Mouse (Mus musculus): ENCODE measurements around the gene Mipol1.
A peak's percentile ranks its signal among the peaks of the same experiment; 100 is the strongest.

Gene Mipol1

DNA sequence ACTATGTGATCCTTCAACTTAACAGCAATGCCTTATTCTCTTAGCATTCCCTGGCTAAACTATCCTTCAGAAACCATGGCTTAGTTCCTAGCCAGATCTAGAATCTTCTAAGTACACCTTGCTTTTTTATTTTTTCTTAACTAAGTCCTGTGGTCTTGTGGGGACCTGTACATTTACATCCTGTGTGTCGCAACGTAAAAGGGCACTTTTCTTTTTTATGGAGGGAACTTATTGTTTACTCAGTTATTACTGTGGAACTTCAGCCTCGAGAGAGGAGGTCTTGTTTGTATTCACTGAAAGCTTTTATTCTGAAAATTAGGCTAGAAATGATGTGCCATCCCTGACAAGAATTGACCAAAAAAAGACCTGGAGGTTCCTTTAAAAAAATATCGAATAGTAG, 298.1 kb downstream of the Mipol1 start:
- no peak for DNase-seq (ENCODE audit: low spot score)

DNA sequence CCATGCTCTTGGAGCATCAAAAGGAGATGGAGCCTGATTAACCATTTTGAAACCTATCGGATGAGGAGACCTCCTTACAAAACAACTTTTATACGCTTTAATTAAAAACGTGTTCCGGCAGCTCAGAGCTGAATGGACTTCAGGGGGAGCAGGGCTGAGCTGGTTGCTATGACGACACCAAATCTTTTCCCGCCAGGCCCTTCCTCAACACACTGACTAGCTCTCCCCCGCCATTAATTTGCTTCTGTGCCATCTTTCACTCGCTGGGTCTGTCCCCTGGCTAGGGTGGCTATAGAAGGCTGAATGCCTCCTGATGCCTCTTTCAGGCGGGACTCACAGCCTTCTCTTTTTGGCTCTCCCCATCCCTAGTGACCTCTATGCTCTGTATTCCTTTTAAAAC, 300.2 kb downstream of the Mipol1 start:
- no peak for DNase-seq (ENCODE audit: low spot score)

DNA sequence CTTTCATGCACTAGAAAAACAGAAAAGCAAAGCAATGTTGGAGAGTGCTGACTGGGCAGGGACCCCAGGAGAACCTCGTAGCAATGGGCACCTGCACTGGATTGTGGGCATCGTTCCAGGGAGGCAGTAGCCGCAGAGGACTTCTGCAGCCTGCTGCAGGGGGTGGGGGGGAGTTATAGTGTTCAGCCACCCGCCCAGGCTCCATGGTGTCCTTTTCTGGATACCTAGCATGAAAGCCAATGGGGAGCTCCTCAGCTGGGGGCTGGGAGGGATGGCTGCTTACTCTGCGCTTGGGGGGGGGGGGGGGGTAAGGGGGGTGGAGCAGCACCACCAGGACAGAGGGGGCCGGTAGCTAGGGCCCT, 304.3 kb downstream of the Mipol1 start:
- DNase-seq (ENCODE audit: low spot score) = no peak

DNA sequence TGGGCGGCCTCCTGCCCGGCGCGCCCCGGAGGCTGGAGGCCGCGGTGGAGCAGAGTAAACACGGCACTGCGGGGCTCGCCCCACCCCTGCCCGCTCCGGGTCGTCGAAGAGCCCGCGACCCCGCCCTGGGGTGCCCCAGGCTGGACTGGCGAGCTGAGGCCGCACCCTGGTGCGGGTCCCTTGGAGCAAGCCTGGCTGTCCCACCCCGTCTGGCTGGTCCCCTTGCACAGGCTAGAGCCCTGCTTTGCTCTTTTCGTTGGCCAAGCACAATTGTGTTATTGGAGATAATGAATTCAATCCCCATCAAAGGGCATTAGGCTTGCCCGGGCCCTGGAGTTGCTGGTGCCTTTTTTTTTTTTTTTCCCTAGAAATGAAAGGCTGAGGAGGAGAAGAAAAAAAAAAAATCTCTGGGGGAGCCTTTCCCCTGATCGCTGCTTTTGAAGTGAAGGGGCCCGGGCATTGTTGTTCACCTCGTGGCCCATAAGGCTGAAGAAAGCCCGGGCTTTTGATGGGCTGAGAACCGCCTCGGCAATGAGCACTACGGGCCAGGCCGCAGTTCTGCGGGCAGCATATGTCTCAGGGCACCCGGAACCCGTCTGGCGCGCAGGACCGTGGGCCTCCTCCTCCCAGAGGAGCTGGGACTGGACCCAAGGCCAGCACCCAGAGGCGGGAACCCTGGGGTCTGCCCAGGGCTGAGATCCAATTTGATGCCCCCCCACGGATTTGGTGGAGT, 304.8 kb downstream of the Mipol1 start:
- DNase-seq (ENCODE audit: low spot score) = no peak

- peak; percentile 38 for DNase-seq (ENCODE audit: low spot score)
Observed at GRCm38 (mm10) chr12:57536056-57536908, 306.1 kb downstream of the Mipol1 start.

DNA sequence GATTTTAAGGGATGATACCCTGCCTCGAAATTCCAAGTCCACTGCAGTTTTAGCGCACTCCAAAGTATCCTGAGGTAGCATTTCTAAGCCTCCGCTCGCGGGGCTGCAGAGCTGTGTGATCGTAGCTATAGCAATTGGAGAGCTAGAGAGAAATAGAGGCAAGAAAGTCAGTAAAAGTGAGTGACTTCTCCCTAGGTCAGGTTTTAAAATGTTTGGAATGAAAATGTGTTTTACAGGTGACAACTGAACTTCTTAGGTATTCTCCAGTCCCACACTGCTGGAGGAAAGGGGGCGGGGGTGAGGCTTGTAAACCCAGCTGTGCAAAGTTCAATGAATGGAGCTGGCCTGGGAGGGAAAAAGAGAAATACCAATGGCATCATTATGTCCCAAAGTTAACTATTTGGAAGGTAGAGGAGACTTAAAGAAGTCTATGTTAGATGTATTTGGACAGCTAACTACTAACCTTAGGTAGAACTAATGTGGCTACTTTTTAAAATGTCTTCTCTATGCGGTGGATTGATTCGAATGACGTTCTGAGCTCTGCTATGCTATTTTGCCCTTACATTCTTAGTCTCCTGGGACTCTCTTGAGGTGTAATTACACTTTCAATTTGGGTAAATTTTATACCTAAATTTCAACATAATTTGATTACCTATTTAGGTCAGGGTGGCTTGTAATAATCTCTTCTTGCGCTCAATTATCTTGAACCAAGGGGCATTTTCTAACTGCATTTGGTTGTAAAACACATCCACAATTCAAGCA, 306.9 kb downstream of the Mipol1 start:
- no peak for DNase-seq (ENCODE audit: low spot score)

- no peak for DNase-seq (ENCODE audit: low spot score)
Observed at GRCm38 (mm10) chr12:57537791-57538587, 307.8 kb downstream of the Mipol1 start.

- DNase-seq (ENCODE audit: low spot score) = no peak
Observed at GRCm38 (mm10) chr12:57538588-57539550, 308.6 kb downstream of the Mipol1 start.

DNA sequence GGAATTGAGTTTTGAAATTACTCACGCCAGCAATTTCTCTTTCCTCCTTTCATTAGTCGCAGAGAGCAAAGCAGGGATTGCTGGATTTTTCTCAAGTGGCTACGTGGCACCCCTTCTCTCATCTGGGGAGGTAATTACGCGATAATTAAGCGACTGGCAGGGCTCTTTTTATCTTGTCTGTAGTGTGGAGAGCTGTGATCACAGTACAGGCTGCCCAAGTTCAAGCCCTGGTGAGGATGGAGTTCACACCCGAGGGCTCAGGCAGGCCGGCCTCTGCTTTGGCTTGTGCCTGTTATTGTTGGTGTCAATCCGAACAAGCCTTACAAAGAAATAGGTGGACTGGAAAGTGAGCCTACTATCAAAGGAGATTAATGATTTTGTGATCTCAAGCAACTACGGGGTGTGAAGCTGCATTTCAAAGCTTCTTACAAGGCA, 309.3 kb downstream of the Mipol1 start:
- DNase-seq (ENCODE audit: low spot score) = no peak

DNA sequence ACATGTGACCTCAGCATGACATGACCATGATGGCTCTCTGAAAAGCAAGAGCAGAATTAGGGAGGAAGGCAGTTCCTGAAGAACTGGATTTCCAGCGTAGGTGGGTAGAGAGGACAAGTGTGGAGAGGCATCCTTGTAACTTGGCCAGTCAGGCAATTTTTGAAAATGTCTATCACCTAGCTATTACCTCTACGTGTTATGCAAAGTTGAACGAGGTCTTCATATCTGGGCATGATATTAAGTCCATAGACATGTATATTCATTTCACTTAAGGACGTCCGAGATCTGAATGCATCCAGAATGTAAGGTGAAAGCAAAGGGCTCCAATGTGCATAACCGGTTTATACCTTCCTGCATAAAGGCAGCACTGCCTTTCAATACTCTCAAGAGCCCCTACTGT, 310.9 kb downstream of the Mipol1 start:
- DNase-seq (ENCODE audit: low spot score) = no peak

DNA sequence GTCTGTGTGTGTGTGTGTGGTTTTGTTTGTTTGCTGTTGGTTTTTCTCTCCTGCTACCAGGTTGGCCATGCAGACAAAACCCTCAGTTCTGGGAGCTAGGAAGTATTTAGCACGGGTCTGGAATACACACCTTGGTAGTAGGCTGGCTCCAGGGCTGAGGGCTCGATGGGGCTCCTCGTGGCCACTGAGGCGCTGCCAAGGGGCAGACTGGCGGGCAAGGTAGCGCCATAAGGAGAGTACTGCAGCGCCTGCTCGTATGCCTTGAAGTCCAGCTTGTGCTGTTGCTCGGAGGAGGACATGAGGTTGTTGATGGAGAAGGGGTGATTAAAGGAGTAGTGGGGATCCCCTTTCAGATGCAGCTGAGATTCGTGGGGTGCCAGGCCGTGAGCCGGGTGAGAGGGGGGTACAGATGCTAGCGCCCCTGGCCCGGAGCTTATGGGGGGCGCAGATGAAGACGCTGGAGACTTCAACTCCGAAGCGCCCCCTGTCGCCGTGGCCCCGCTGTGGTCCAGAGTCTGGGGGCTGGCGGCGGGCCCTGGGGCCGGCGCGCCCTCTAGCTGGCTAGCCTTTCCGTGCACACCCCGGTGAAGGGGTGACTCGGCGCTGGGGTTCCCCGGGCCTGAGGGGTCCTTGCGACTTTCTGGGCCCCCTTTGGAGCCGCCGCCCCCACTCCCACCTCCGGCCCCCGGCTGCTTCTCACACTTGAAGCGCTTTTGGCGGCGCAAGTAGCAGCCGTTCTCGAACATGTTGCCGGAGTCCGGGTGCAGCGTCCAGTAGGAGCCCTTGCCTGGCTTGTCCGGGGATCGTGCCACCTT, 311.9 kb downstream of the Mipol1 start:
- peak; percentile 49 for DNase-seq (ENCODE audit: low spot score)

DNA sequence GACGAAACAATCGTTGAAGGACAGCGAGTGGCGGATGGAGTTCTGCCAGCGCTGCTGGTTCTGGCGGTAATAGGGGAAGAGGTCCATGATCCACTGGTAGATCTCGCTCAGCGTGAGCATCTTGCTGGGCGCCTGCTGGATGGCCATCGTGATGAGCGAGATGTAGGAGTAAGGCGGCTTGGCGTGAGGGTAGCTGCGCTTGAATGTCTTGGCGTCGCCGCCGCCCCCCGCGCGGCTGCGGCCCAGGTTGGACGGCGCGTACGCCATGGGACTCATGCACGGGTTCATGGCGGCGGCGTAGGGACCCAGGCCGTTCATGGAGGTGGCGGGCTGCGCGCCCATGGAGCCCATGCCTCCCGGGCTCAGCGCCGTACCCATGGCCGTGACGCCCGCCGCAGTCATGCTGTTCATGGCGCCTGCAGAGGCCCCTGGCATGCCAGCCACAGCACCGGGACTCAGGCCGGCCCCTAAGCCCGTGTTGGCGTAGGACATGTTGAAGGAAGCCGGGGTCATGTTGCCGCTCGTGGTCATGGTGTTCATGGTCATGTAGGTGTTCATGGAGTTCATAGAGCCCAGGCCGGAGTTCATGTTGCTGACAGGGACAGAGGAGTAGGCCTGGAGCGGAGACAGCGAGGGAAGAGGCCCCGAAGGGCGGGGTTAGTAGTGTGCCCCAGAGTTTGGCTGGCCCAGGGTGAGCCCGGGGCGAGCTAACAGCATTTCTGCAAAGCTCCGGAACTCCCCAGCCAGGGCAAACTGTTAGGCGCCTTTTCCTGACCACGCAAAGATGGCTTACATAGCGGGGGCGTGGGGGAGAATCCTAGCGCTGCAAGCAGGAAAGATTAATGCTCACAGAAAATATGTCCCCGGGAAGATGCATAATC, 312.8 kb downstream of the Mipol1 start:
- no peak for DNase-seq (ENCODE audit: low spot score)

- DNase-seq (ENCODE audit: low spot score) = no peak
Observed at GRCm38 (mm10) chr12:57543627-57543991, 313.4 kb downstream of the Mipol1 start.

- peak; percentile 79 for DNase-seq (ENCODE audit: low spot score)
Observed at GRCm38 (mm10) chr12:57544641-57545370, 314.6 kb downstream of the Mipol1 start.

- peak; percentile 61 for DNase-seq (ENCODE audit: low spot score)
Observed at GRCm38 (mm10) chr12:57545371-57546241, 315.4 kb downstream of the Mipol1 start.
